Mouse (Mus musculus) liver, embryonic 14.5 days (tissue): ENCODE results near the gene A930002H24Rik.

Experiments
- CTCF ChIP-seq: IDR thresholded peaks from 2 replicates; pipeline ENCODE4 v1.5.1; 2016; ENCODE audit warnings: antibody characterized with exemption, low read depth, control low read depth
- EP300 ChIP-seq: IDR thresholded peaks from 2 replicates; pipeline ENCODE4 v1.6.1; 2016; ENCODE audit warnings: antibody characterized with exemption, low read depth

DNA sequence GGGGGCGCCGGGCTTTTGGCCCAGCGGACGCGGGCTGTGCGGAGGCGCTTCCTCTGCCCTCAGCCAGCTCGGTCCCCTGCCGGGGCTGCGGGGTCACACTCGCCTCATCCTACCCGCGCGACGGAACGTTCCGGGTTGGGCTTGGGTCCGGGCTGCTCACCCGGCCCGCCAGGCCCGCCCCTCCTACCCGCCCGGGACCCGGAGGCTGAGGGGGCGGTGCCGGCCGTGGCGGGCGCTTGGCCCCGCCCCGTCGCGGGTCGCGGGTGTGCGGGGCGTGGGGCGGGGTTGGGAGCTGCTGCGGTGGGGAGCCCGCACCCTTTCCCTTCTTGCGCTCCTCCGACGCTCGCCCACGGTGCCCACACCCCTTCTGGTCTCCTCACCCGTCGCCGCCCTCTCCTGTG is 580 bp upstream of the A930002H24Rik start:
- TF ChIP-seq CTCF (no peak), EP300 (no peak)
